Mouse (Mus musculus) midbrain, embryonic 16.5 days (tissue): ENCODE data around the gene Pla2g6. TPM values are rescaled to one million over a fixed set of nuclear protein-coding genes. Genes with fewer than 3 reads are reported as not detected.

Source experiments
- ATAC-seq: fragments of 200-750 bp; cut with Nextera tagmentation; 2 replicates; pipeline ENCODE4 v1.8.0; 2017; ENCODE audit warnings: moderate TSS enrichment
- H3K27ac ChIP-seq: fragments of 300-500 bp; sonication (generic); 2 replicates; pipeline ENCODE4 v1.5.1; 2014; ENCODE audit warnings: mild to moderate bottlenecking, low read length, mixed read lengths
- H3K27me3 ChIP-seq: fragments of 300-500 bp; sonication (generic); 2 replicates; pipeline ENCODE4 v1.6.1; 2014; ENCODE audit warnings: low read depth, low read length, mixed read lengths; ENCODE audit not compliant: control insufficient read depth, insufficient read depth
- H3K36me3 ChIP-seq: fragments of 300-500 bp; sonication (generic); 2 replicates; pipeline ENCODE4 v1.6.1; 2014; ENCODE audit warnings: mild to moderate bottlenecking, low read length, moderate library complexity, mixed read lengths; ENCODE audit not compliant: control insufficient read depth, insufficient read depth
- H3K4me1 ChIP-seq: fragments of 300-500 bp; sonication (generic); 2 replicates; pipeline ENCODE4 v1.6.1; 2014; ENCODE audit warnings: mild to moderate bottlenecking, low read length, mixed read lengths; ENCODE audit not compliant: control insufficient read depth, insufficient read depth
- H3K4me2 ChIP-seq: fragments of 300-500 bp; sonication (generic); 2 replicates; pipeline ENCODE4 v1.6.1; 2014; ENCODE audit warnings: mild to moderate bottlenecking, low read length, mixed read lengths
- H3K4me3 ChIP-seq: fragments of 300-500 bp; sonication (generic); 2 replicates; pipeline ENCODE4 v1.5.1; 2014; ENCODE audit warnings: low read depth, mild to moderate bottlenecking, low read length, moderate library complexity, mixed read lengths
- H3K9ac ChIP-seq: fragments of 300-500 bp; sonication (generic); 2 replicates; pipeline ENCODE4 v1.6.1; 2014; ENCODE audit warnings: low read depth, low read length, mixed read lengths
- H3K9me3 ChIP-seq: fragments of 300-500 bp; sonication (generic); replicated peaks from 2 replicates; pipeline ENCODE4 v1.6.1; 2014; ENCODE audit warnings: mild to moderate bottlenecking, low read length, mixed read lengths; ENCODE audit not compliant: control insufficient read depth, poor library complexity, severe bottlenecking
- WGBS: fragments of 180-500 bp; shearing (Covaris S2); extraction: QIAGEN DNeasy Blood & Tissue Kit; methylation state at CpG from one replicate; pipeline ENCODE4 v1.1.7; 2014; 5-methylcytosine and 5-hydroxymethylcytosine counted together
- polyA plus RNA-seq: library from polyadenylated mRNA; unstranded; fragments of >200 nt; fragmentation: Nextera tagmentation; extraction: Ambion mirVana; gene quantifications from 2 replicates; pipeline ENCODE4 v1.2.1, GENCODE M21; 2015

Gene Pla2g6
- polyA plus RNA-seq, 1 experiment from 2014 or later, result 29.8 TPM

- no peak overlapping the region for H3K4me2 ChIP-seq
- H3K36me3 ChIP-seq, result 0 out of 2 replicates have a peak, but pooled peaks cover 2% of the 10 kb centered on the region
- H3K9ac ChIP-seq, result no peak overlapping the region
- 96% methylated on average over 12 of the region's 12 CpGs for WGBS
- no peak overlapping the region for H3K4me3 ChIP-seq
- no peak overlapping the region for H3K27ac ChIP-seq
- H3K4me1 ChIP-seq, result no peaks in the 10 kb centered on the region
- no peaks in the 10 kb centered on the region for H3K27me3 ChIP-seq
- no peak for ATAC-seq
- H3K9me3 ChIP-seq, result no peaks in the 10 kb centered on the region
Observed at GRCm38 (mm10) chr15:79289441-79289840, 38.7 kb downstream of the Pla2g6 start.

GRCm38 (mm10) chr15:79288387-79288786 is 39.8 kb downstream of the Pla2g6 start:
- H3K4me3 ChIP-seq, result no peak overlapping the region
- H3K36me3 ChIP-seq, result 0 out of 2 replicates have a peak, but pooled peaks cover 2% of the 10 kb centered on the region
- no peak overlapping the region for H3K9ac ChIP-seq
- no peaks in the 10 kb centered on the region for H3K9me3 ChIP-seq
- no peak overlapping the region for H3K27ac ChIP-seq
- no peaks in the 10 kb centered on the region for H3K4me1 ChIP-seq
- no peaks in the 10 kb centered on the region for H3K27me3 ChIP-seq
- no peak overlapping the region for H3K4me2 ChIP-seq
- WGBS, result 89% methylated on average over 3 of the region's 3 CpGs
- ATAC-seq, result no peak

GRCm38 (mm10) chr15:79287091-79287490 is 41.1 kb downstream of the Pla2g6 start:
- Histone ChIP-seq H3K4me3 (no peak overlapping the region), H3K27me3 (no peaks in the 10 kb centered on the region), H3K4me2 (no peak overlapping the region), H3K9me3 (no peaks in the 10 kb centered on the region), H3K36me3 (0 out of 2 replicates have a peak, but pooled peaks cover 2% of the 10 kb centered on the region), H3K4me1 (no peaks in the 10 kb centered on the region), H3K9ac (no peak overlapping the region), H3K27ac (no peak overlapping the region)
- no peak for ATAC-seq
- 91% methylated on average over 7 of the region's 7 CpGs for WGBS

GRCm38 (mm10) chr15:79286141-79286540 is 42.0 kb downstream of the Pla2g6 start:
- Histone ChIP-seq H3K9ac (no peak overlapping the region), H3K4me3 (no peak overlapping the region), H3K4me2 (no peak overlapping the region), H3K36me3 (0 out of 2 replicates have a peak, but pooled peaks cover 2% of the 10 kb centered on the region), H3K4me1 (no peaks in the 10 kb centered on the region), H3K9me3 (no peaks in the 10 kb centered on the region), H3K27ac (no peak overlapping the region), H3K27me3 (no peaks in the 10 kb centered on the region)
- 95% methylated on average over 7 of the region's 7 CpGs for WGBS
- ATAC-seq, result no peak

- Histone ChIP-seq H3K9me3 (no peaks in the 10 kb centered on the region), H3K27me3 (no peaks in the 10 kb centered on the region), H3K27ac (no peak within 1 kb of the TSS), H3K9ac (no peak within 1 kb of the TSS), H3K36me3 (0 out of 2 replicates have a peak, but pooled peaks cover 2% of the 10 kb centered on the region), H3K4me1 (no peaks in the 10 kb centered on the region), H3K4me3 (no peak within 1 kb of the TSS), H3K4me2 (no peak within 1 kb of the TSS)
- no peak for ATAC-seq
- WGBS, result 76% methylated on average over 8 of the region's 10 CpGs
Observed at GRCm38 (mm10) chr15:79285399-79285798, 42.8 kb downstream of the Pla2g6 start, which contains the start of gene Baiap2l2. Gene Baiap2l2 (minus strand): TSS chr15:79285537.

GRCm38 (mm10) chr15:79283371-79283770 is 44.8 kb downstream of the Pla2g6 start:
- no peak for ATAC-seq
- H3K4me2 ChIP-seq, result no peak overlapping the region
- H3K36me3 ChIP-seq, result no peaks in the 10 kb centered on the region
- no peaks in the 10 kb centered on the region for H3K27me3 ChIP-seq
- no peak overlapping the region for H3K9ac ChIP-seq
- 75% methylated on average over 4 of the region's 4 CpGs for WGBS
- H3K4me3 ChIP-seq, result no peak overlapping the region
- H3K9me3 ChIP-seq, result no peaks in the 10 kb centered on the region
- H3K4me1 ChIP-seq, result no peaks in the 10 kb centered on the region
- no peak overlapping the region for H3K27ac ChIP-seq

- Histone ChIP-seq H3K27ac (no peak overlapping the region), H3K4me2 (no peak overlapping the region), H3K4me1 (no peaks in the 10 kb centered on the region), H3K27me3 (no peaks in the 10 kb centered on the region), H3K4me3 (no peak overlapping the region), H3K9me3 (no peaks in the 10 kb centered on the region), H3K36me3 (no peaks in the 10 kb centered on the region), H3K9ac (no peak overlapping the region)
- ATAC-seq, result no peak
- WGBS, result 78% methylated on average over 5 of the region's 5 CpGs
Observed at GRCm38 (mm10) chr15:79282434-79282833, 45.8 kb downstream of the Pla2g6 start.

GRCm38 (mm10) chr15:79281389-79281788 is 46.8 kb downstream of the Pla2g6 start:
- Histone ChIP-seq H3K27me3 (no peaks in the 10 kb centered on the region), H3K4me1 (no peaks in the 10 kb centered on the region), H3K4me2 (no peak overlapping the region), H3K4me3 (no peak overlapping the region), H3K9ac (no peak overlapping the region), H3K36me3 (no peaks in the 10 kb centered on the region), H3K9me3 (no peaks in the 10 kb centered on the region), H3K27ac (no peak overlapping the region)
- ATAC-seq, result no peak
- WGBS, result 89% methylated on average over 1 of the region's 1 CpGs

GRCm38 (mm10) chr15:79280850-79281249 is 47.3 kb downstream of the Pla2g6 start:
- Histone ChIP-seq H3K36me3 (no peaks in the 10 kb centered on the region), H3K9ac (no peak overlapping the region), H3K4me2 (no peak overlapping the region), H3K9me3 (no peaks in the 10 kb centered on the region), H3K27me3 (no peaks in the 10 kb centered on the region), H3K4me3 (no peak overlapping the region), H3K4me1 (no peaks in the 10 kb centered on the region), H3K27ac (no peak overlapping the region)
- WGBS, result 63% methylated on average over 5 of the region's 5 CpGs
- no peak for ATAC-seq
